Mouse (Mus musculus): Measurements from ENCODE around the gene Olfr466.

Gene Olfr466

GRCm38 (mm10) chr13:65149940-65150339 is at the start of gene Olfr466:
Olfr466 (plus strand) TSS chr13:65150240.
- no peak for DNase-seq (ENCODE audit: low spot score in 2 of 2)

GRCm38 (mm10) chr13:65100678-65101077 is 49.4 kb upstream of the Olfr466 start:
- no peak for DNase-seq (ENCODE audit: low spot score in 2 of 2)

- DNase-seq (ENCODE audit: low spot score in 2 of 2), result no peak
These were observed 48.8 kb upstream of the Olfr466 start for GRCm38 (mm10) chr13:65101232-65101631.

- DNase-seq (ENCODE audit: low spot score in 2 of 2), result peak in 1 of 2 experiments; percentile 46
These were observed 38.1 kb upstream of the Olfr466 start for GRCm38 (mm10) chr13:65111961-65112360.

GRCm38 (mm10) chr13:65112459-65113110 is 37.5 kb upstream of the Olfr466 start, which contains the start of gene Mfsd14b:
Mfsd14b (minus strand) TSS chr13:65112975.
- peak; percentile 87 to 89 for DNase-seq (ENCODE audit: low spot score in 2 of 2)

GRCm38 (mm10) chr13:65113239-65113638 is 36.8 kb upstream of the Olfr466 start:
- DNase-seq (ENCODE audit: low spot score in 2 of 2), result peak in 1 of 2 experiments; percentile 15

- DNase-seq (ENCODE audit: low spot score in 2 of 2), result no peak
These were observed 29.1 kb upstream of the Olfr466 start for GRCm38 (mm10) chr13:65120984-65121383.

- no peak for DNase-seq (ENCODE audit: low spot score in 2 of 2)
These were observed 27.9 kb upstream of the Olfr466 start for GRCm38 (mm10) chr13:65122111-65122510.

GRCm38 (mm10) chr13:65127063-65127847 is 22.8 kb upstream of the Olfr466 start:
- peak in 1 of 2 experiments; percentile 29 for DNase-seq (ENCODE audit: low spot score in 2 of 2)

GRCm38 (mm10) chr13:65137789-65138188 is 12.3 kb upstream of the Olfr466 start, which contains the start of gene Olfr465-ps1:
Olfr465-ps1 (plus strand) TSS chr13:65138089.
- DNase-seq (ENCODE audit: low spot score in 2 of 2), result no peak

GRCm38 (mm10) chr13:65174102-65174501 is 24.1 kb downstream of the Olfr466 start:
- no peak for DNase-seq (ENCODE audit: low spot score in 2 of 2)

- peak; percentile 10 to 54 for DNase-seq (ENCODE audit: low spot score in 2 of 2)
These were observed 25.9 kb downstream of the Olfr466 start for GRCm38 (mm10) chr13:65175734-65176471.

- DNase-seq (ENCODE audit: low spot score in 2 of 2), result no peak
These were observed 26.5 kb downstream of the Olfr466 start for GRCm38 (mm10) chr13:65176472-65177091.

- DNase-seq (ENCODE audit: low spot score in 2 of 2), result no peak
These were observed 50.6 kb downstream of the Olfr466 start for GRCm38 (mm10) chr13:65200667-65201066.

All from spleen, postnatal 10 days (tissue).